Mouse (Mus musculus) common myeloid progenitor, adult 5-6 weeks (primary cell): ENCODE measurements around the gene Irx4. TPM values are rescaled to one million over a fixed set of nuclear protein-coding genes. Genes with fewer than 3 reads are reported as not detected.
A peak's percentile ranks its signal among the peaks of the same experiment; 100 is the strongest.

Source experiments
- ATAC-seq: replicated peaks from 2 replicates; pipeline ENCODE4 v1.8.0; 2016; ENCODE audit warnings: low read depth, mild to moderate bottlenecking, moderate TSS enrichment, inconsistent platforms; ENCODE audit not compliant: poor library complexity, severe bottlenecking
- total RNA-seq: library from RNA; stranded (forward); fragments of 200-1000, 187-1606 nt; gene quantifications from 2 replicates; pipeline ENCODE4 v1.2.3, GENCODE M21; 2017

Gene Irx4
- total RNA-seq, 1 experiment from 2014 or later = not detected

GRCm38 (mm10) chr13:73269251-73269650 is 9.0 kb downstream of the Irx4 start:
- ATAC-seq = no peak

- ATAC-seq = no peak
Measured at GRCm38 (mm10) chr13:73269891-73270290, 9.6 kb downstream of the Irx4 start.

GRCm38 (mm10) chr13:73270451-73271081 is 10.3 kb downstream of the Irx4 start:
- ATAC-seq = no peak

GRCm38 (mm10) chr13:73271336-73272242 is 11.3 kb downstream of the Irx4 start:
- ATAC-seq = no peak

GRCm38 (mm10) chr13:73272794-73273282 is 12.6 kb downstream of the Irx4 start:
- no peak for ATAC-seq

DNA sequence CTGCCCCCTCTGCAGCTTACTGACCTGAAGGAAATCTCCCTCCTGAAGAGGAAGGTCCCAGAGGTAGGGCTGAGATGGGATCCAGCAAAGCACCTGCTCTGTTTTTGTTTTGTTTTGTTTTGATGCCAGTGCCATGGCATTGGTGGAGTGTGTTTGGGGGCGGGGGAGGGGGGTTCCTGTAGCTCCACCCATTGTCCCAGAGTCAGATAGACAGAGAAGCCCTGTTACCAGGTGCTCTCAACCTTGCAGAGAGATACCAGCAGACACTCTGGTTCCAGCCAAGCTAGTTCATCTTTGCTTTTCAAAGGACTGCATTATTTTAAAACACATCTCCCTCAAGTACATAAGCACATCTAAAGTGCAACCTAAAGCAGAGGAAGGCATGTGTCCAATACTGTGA is 13.3 kb downstream of the Irx4 start:
- no peak for ATAC-seq

- ATAC-seq = no peak
Measured at GRCm38 (mm10) chr13:73277361-73277760, 17.1 kb downstream of the Irx4 start.

DNA sequence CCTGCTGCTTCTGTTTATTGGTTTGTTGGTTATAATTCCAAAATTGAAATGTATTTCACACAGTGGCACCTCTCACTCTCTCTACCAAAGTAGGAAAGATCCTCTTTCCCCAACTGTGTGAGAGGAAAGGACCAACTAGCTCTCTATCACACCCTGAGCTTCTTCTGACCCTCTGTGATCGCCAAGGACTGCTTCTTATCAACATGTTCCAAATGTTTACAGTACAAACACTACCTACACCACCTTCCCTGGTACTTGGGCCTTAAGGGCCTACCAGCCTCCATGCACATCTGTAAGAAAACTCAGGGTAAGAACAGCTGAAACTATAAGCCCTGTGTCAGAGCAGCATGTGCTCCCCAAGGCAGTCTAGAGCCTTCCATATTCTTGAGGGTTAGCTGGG is 17.5 kb downstream of the Irx4 start:
- ATAC-seq = no peak

- no peak for ATAC-seq
Measured at GRCm38 (mm10) chr13:73279196-73279595, 18.9 kb downstream of the Irx4 start.

- no peak for ATAC-seq
Measured at GRCm38 (mm10) chr13:73282407-73282806, 22.1 kb downstream of the Irx4 start.

DNA sequence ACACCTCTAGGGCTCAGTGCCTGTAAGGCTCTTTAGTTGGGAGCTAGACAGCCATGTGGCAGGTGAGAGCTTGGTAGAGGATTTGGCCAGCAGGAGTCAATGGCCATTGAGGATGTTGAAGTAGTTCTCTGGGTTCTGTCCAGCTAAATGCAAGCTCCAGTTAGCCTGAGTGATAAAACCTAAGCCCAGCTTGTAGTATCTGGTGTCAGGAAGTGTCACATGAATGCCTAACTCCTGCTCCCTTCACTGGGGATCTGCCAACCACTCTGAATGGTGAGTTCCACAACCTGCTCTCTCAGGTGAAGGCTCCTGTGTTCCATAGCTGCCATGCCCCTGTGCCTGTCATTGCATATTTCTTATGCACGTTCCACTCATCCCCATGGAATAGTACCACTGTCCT is 23.3 kb downstream of the Irx4 start:
- ATAC-seq = no peak

- ATAC-seq = no peak
Measured at GRCm38 (mm10) chr13:73290206-73290605, 29.9 kb downstream of the Irx4 start.

GRCm38 (mm10) chr13:73291102-73291501 is 30.8 kb downstream of the Irx4 start:
- ATAC-seq = no peak

- no peak for ATAC-seq
Measured at GRCm38 (mm10) chr13:73298717-73299116, 38.4 kb downstream of the Irx4 start.

- ATAC-seq = no peak
Measured at GRCm38 (mm10) chr13:73299322-73299721, 39.0 kb downstream of the Irx4 start.

- ATAC-seq = no peak
Measured at GRCm38 (mm10) chr13:73304729-73305128, 44.5 kb downstream of the Irx4 start.

DNA sequence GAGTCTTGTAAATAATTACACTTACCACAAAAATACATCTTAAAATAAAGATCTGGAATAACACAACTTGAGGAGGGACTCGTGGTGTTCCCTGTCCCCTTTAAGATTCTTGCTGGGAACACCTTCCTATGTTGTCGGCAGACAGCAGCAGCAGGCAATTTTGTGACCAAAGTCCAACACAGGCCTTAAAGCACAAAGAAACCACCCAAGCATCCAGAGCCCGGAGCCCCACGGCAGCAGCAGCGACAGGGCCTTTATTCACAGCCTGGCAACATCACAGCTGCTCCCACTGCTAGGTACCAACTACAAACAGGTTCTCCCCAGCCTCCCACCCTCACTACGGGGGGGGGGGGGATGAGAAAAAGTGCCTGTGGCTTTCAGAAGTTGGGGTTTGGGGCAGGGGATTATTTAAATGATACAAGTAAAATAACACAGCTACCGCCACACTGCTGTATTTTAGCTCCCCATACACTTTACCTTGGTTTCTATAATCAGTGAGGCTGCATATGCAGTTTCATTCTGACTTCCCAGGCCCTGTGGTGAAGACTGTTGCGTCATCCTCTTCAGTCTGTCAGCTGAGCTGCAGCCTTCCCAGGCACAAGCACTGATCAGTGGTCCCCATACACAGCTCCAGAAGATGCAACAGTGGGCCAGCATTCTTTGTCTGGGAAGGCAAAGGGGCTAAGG is 45.3 kb downstream of the Irx4 start:
- ATAC-seq = no peak

DNA sequence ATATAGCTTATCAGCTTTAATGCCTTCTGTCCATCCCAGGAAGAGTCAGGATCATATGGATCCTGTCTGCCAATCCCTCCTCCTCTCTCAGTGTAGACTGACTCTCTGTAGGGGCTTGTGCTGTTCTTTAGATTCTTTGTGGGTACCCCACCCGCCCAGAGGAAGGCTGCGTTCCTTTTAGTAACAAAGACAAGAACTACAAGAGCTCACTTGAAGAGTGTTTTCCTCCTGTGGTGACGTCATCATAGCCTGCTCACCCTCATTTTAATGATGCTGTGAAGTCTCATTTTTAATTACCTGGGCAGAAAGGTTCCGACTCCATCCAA is 45.8 kb downstream of the Irx4 start:
- ATAC-seq = no peak

DNA sequence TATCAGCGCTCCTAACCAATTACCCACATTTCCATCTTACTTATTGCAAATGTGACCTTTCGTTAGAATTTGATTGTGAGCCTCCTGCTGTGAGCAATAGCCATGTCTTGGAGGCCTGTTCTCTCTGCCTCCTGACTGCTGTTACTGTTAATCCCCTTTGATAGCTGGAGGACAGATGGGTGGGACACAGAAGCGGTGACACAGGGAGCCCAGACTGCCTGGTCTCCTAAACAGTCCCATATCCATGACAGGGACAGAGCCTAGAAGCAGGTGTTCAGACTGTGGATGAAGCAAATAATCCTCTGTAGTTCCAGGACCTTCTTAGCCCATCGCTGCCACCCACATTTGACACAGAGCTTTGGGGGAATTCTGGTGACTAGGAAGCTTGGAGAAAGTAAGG is 46.2 kb downstream of the Irx4 start:
- ATAC-seq = no peak

- peak; percentile 89 for ATAC-seq
Measured at GRCm38 (mm10) chr13:73310183-73310929, 50.1 kb downstream of the Irx4 start.
